Mouse (Mus musculus) ES-Bruce4 (cell line): ENCODE measurements around the gene Atp6v0e2. TPM values are rescaled to one million over a fixed set of nuclear protein-coding genes. Genes with fewer than 3 reads are reported as not detected.

Experiments
- H3K27ac ChIP-seq: 2 replicates; pipeline ENCODE4 v1.5.1; 2012; ENCODE audit warnings: low read length, inconsistent platforms; ENCODE audit not compliant: insufficient read depth
- H3K27me3 ChIP-seq: 2 replicates; pipeline ENCODE4 v1.6.1; 2012; ENCODE audit warnings: mild to moderate bottlenecking, low read length, inconsistent platforms; ENCODE audit not compliant: control insufficient read depth, poor library complexity, insufficient read depth, severe bottlenecking
- H3K36me3 ChIP-seq: 2 replicates; pipeline ENCODE4 v1.6.1; 2012; ENCODE audit warnings: inconsistent platforms, mild to moderate bottlenecking, low read length, moderate library complexity; ENCODE audit not compliant: control insufficient read depth, poor library complexity, insufficient read depth, severe bottlenecking
- H3K4me1 ChIP-seq: one replicate; pipeline ENCODE4 v1.8.1; 2011; ENCODE audit warnings: low read length; ENCODE audit not compliant: control insufficient read depth, insufficient read depth
- H3K4me3 ChIP-seq: 2 replicates; pipeline ENCODE4 v1.5.1; 2011; ENCODE audit warnings: low read depth, mild to moderate bottlenecking, low read length
- H3K9ac ChIP-seq: 2 replicates; pipeline ENCODE4 v1.6.1; 2012; ENCODE audit warnings: low read depth, mild to moderate bottlenecking, inconsistent platforms; ENCODE audit not compliant: poor library complexity, severe bottlenecking
- H3K9me3 ChIP-seq: replicated peaks from 2 replicates; pipeline ENCODE4 v1.6.1; 2012; ENCODE audit warnings: mild to moderate bottlenecking, low read length, inconsistent platforms; ENCODE audit not compliant: control insufficient read depth, poor library complexity, insufficient read depth, severe bottlenecking
- CTCF ChIP-seq: IDR thresholded peaks from one replicate; pipeline ENCODE4 v1.8.1; 2011; ENCODE audit warnings: low read depth, low read length
- EP300 ChIP-seq: IDR thresholded peaks from 2 replicates; pipeline ENCODE4 v1.6.1; 2011; ENCODE audit warnings: low read depth, low read length; ENCODE audit not compliant: insufficient read depth
- POLR2A ChIP-seq: IDR thresholded peaks from one replicate; pipeline ENCODE4 v1.8.1; 2011; ENCODE audit warnings: low read length; ENCODE audit not compliant: insufficient read depth
- polyA plus RNA-seq: library from polyadenylated mRNA; stranded (reverse); fragments of >200 nt; gene quantifications from 2 replicates; pipeline ENCODE4 v1.2.4, GENCODE M21; 2011; ENCODE audit warnings: low read depth; ENCODE audit not compliant: missing spikeins, insufficient read depth, insufficient read length

Atp6v0e2 gene
- polyA plus RNA-seq, 1 experiment, result 16.9 TPM

DNA sequence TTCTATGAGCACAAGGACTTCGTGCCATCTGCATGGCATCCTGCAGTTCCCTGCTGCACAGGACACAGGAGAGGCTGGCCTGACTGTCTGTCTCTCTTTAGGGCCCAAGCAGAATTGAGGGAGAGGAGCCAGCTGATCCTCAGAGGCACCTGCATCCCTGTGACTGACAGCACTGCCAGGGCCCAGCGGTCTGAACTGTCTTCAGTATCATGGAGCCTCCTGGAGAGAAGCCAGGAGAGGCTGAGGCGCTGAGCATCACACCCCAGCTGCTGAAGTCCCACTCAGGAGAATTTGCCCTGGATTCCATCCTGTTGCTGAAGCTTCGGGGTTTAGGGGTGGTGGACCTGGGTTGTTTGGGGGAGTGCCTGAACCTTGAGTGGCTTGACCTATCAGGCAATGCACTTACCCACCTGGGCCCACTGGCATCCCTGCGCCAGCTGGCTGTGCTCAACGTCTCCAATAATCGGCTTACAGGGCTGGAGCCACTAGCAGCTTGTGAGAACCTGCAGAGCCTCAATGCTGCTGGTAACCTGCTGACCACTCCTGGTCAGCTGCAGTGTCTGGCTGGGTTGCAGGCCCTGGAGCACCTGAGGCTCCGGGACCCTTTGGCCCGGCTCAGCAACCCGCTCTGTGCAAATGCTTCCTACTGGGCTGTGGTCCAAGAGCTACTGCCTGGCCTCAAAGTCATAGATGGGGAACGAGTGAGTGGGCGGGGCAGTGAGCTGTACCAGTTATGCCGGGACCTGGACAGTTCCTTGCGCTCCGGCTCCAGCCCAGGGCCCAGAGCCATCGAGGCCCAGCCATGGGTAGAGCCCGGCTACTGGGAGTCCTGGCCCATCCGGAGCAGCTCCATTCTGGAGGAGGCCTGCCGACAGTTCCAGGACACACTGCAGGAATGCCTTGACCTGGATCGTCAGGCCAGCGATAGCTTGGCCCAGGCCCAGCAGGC, 30.9 kb downstream of the Atp6v0e2 start:
- Histone ChIP-seq H3K4me1 (no peaks in the 10 kb centered on the region), H3K27me3 (no peaks in the 10 kb centered on the region), H3K27ac (no peak overlapping the region), H3K9me3 (no peaks in the 10 kb centered on the region), H3K4me3 (no peak overlapping the region), H3K36me3 (no peaks in the 10 kb centered on the region), H3K9ac (no peak overlapping the region)
- TF ChIP-seq CTCF, result no peak
- no peak for TF ChIP-seq EP300
- TF ChIP-seq POLR2A, result no peak

DNA sequence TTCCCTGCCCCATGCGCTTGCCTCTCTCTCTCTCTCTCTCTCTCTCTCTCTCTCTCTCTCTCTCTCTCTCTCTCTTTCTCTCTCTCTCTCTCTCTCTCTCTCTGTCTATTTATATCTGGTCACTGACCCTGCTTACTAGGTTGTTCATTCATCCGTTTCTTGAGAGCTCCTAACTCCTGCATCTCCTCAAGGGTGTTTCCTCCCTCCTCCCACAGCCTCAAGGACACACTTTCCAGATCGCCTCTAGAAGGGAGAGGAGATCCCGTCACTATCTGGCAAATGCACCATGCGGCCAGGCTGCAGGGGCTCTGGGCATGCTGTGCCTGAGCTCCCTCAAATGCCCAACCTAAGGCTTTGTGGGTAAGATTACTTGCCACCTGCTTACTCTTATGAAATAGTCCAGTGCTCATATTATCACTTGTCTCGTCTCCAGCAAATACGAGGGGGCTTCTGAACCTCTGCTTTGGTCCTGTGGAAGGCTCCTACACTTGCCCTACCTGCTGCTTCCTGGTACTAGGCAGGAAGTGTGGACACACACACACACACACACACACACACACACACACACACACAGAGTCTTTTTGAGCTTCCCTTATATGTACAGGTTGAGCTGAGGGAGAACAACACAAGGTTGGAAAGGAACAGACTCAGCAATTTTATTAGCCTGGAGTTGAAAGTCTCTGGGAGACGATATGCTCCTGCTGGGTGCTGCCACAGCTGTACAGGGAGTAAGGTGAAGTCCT, 31.8 kb downstream of the Atp6v0e2 start:
- Histone ChIP-seq H3K9ac (no peak overlapping the region), H3K4me1 (no peaks in the 10 kb centered on the region), H3K36me3 (no peaks in the 10 kb centered on the region), H3K27me3 (no peaks in the 10 kb centered on the region), H3K4me3 (no peak overlapping the region), H3K27ac (no peak overlapping the region), H3K9me3 (no peaks in the 10 kb centered on the region)
- TF ChIP-seq CTCF, result no peak
- no peak for TF ChIP-seq POLR2A
- TF ChIP-seq EP300, result no peak

DNA sequence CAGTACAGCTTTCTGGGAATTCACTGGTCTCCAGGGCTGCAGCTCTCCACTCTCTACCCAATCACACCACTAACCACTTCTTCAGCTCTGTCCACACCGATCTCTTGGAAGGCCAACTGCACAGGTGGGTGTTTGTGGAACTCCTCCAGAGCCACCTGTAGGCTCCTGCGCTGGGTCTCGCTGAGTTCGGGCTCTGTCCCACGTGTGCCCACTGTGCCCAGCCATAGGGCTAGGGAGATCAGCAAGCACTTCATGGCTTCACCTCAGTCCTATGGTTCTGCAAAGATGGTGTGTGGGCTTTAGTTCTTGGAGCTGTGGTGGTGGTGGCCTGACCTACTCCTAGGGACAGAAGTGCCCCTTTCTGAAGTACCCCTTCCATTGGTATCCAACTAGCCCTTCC, 34.6 kb downstream of the Atp6v0e2 start:
- no peak overlapping the region for H3K4me3 ChIP-seq
- TF ChIP-seq EP300 (no peak), POLR2A (no peak), CTCF (no peak)
- no peak overlapping the region for H3K27ac ChIP-seq
- no peaks in the 10 kb centered on the region for H3K4me1 ChIP-seq
- no peaks in the 10 kb centered on the region for H3K9me3 ChIP-seq
- no peak overlapping the region for H3K9ac ChIP-seq
- H3K36me3 ChIP-seq, result no peaks in the 10 kb centered on the region
- no peaks in the 10 kb centered on the region for H3K27me3 ChIP-seq

DNA sequence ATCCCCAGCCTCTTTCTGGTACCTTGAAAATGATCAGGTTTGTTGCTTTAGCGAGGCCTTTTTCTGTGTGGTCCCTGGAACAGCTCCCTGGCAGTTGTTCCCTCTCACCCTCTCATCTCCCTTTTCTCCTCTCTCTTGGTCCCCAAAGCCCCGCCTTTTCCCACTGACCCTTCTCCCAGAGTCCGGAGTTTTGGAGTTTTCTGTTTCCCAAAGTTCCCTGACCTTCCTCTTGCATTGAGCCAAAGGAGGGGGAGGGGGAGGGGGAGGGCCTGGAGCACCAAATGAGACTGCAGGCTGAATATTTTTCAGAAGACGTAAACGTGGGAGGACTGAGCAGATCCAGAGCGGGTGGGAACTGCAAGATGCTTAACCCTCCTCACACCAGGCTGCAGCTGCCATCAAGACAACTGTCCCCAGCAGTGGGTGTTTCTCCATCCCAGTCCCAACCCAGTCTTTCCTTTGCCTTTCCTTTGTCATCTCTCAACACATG, 35.2 kb downstream of the Atp6v0e2 start, which contains the start of gene Rarres2:
Rarres2 (minus strand) TSS at position 218 of the 490 bp plus-strand sequence.
- Histone ChIP-seq H3K36me3 (no peaks in the 10 kb centered on the region), H3K27ac (no peak within 1 kb of the TSS), H3K4me1 (no peaks in the 10 kb centered on the region), H3K27me3 (no peaks in the 10 kb centered on the region), H3K4me3 (no peak within 1 kb of the TSS), H3K9ac (no peak within 1 kb of the TSS), H3K9me3 (no peaks in the 10 kb centered on the region)
- TF ChIP-seq POLR2A, result no peak
- no peak for TF ChIP-seq EP300
- no peak for TF ChIP-seq CTCF

DNA sequence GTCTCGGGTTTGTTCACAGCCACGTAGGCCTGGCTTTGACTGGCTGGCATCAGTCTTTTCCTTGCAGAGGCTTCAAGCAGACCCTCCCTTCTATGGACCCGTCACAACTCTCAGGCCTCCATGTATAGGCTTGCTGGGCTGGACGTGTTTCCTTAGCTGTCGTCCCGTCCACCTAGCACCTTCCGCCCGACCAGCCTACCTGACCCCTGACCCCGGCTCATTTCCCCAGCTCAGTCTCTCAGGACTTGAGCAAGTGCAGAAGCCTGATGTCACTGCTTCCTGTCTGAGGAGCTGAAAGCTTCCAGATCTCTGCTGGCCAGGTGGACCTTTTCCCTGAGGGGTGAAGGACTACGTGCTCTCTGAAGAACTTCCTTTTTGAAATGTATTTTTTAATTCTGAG, 35.9 kb downstream of the Atp6v0e2 start:
- Histone ChIP-seq H3K9me3 (no peaks in the 10 kb centered on the region), H3K27me3 (no peaks in the 10 kb centered on the region), H3K27ac (no peak overlapping the region), H3K4me3 (no peak overlapping the region), H3K36me3 (no peaks in the 10 kb centered on the region), H3K9ac (no peak overlapping the region), H3K4me1 (no peaks in the 10 kb centered on the region)
- TF ChIP-seq POLR2A, result no peak
- TF ChIP-seq EP300, result no peak
- TF ChIP-seq CTCF, result no peak

DNA sequence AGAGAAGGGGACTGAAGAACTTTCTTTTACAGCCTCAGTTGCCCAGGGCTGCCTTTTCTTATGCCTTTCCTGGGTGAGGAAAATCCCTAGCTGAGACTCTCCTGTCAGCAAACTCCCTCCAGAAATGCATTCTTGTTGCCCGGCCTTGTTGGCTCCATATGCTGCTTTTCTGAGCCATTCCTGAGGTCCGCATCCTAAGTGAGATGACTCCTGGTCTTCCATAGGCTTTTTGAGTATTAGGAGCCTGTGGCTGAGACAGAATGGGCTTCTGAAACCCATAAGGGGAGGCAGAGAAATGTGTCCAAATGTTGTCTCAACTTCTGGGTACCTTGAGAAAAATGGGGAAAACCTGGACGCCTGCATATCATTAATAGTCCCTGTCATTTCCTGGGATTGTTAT, 36.6 kb downstream of the Atp6v0e2 start:
- Histone ChIP-seq H3K9me3 (no peaks in the 10 kb centered on the region), H3K9ac (no peak overlapping the region), H3K27me3 (no peaks in the 10 kb centered on the region), H3K4me3 (no peak overlapping the region), H3K36me3 (no peaks in the 10 kb centered on the region), H3K4me1 (no peaks in the 10 kb centered on the region), H3K27ac (no peak overlapping the region)
- TF ChIP-seq EP300 (no peak), POLR2A (no peak), CTCF (no peak)
